Mouse (Mus musculus) embryo, embryonic 10 days (tissue): ENCODE data around the gene Kcnh5.
A peak's percentile ranks its signal among the peaks of the same experiment; 100 is the strongest.

Experiments used
- DNase-seq: peaks from one replicate; pipeline ENCODE4 v3.0.0-alpha.2; 2015; ENCODE audit warnings: low spot score

The Kcnh5 gene

GRCm38 (mm10) chr12:74952661-74953060 is 224.5 kb downstream of the Kcnh5 start:
- DNase-seq, result no peak

- DNase-seq, result no peak
Measured at GRCm38 (mm10) chr12:74951124-74952115, 225.7 kb downstream of the Kcnh5 start.

DNA sequence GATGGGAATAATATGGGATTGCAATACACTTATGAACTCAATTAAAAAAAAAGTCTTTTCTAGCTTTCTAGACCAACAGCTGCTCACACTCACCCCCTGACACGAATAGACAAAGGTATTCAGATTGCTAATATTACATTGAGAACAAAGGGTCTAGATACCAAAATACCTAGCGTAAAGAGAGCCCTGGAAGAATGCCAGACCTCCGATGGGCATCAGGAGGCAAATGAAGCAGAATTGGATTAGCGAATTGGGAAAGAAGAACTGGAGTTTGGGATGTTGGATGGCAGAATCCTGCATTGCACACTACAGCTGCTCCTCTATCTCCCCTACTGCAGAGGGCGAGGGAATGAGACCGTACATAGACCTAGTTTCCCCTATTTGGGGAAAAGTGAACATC is 275.8 kb downstream of the Kcnh5 start:
- no peak for DNase-seq

DNA sequence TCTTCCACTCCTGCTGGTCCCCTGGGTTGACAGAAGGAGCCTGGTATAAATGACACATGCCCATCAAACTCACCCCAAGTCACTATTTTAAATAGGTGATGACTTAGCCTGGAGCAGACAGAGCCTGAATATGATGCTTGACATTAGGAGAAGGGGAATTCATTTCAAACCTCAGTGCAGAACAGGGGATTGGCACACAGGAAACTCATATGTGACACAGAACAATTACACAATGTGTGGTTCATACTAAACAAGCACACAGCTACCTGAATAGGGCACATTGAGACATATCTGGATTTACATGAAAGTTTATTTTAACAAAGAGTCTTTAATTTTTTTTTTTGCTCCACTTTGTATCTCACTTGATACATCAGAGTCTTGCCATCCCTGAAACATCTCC is 276.4 kb downstream of the Kcnh5 start:
- DNase-seq, result no peak

GRCm38 (mm10) chr12:74899055-74899454 is 278.1 kb downstream of the Kcnh5 start:
- DNase-seq, result no peak

- DNase-seq, result no peak
Measured at GRCm38 (mm10) chr12:74898211-74898610, 278.9 kb downstream of the Kcnh5 start.

DNA sequence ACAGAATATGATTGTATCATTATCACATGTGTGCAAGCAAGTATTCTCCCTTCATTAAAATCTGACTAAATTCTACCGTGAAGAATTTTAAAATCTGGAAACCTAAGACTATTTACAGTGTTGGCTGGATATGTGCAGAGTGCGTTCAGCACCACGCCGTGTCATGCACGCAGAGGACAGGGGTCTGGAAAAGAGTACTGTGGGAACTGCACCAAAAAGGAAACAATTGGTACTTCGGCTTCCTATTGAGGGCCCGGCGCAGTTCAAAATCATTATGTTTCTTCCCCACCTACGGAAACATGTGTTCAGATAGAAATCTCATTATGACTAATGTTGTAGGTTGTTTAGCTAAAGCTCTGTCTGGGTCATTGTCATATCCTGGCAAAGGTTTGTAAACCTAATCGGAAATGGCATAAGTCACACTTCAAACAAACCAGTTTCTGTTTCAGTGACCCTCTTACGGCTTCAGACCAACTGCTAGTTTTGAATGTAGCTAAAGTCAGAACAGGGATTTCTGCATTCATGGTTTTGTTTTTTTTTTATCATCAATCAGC is 282.2 kb downstream of the Kcnh5 start:
- DNase-seq, result no peak

GRCm38 (mm10) chr12:74889419-74889818 is 287.7 kb downstream of the Kcnh5 start:
- DNase-seq, result no peak

DNA sequence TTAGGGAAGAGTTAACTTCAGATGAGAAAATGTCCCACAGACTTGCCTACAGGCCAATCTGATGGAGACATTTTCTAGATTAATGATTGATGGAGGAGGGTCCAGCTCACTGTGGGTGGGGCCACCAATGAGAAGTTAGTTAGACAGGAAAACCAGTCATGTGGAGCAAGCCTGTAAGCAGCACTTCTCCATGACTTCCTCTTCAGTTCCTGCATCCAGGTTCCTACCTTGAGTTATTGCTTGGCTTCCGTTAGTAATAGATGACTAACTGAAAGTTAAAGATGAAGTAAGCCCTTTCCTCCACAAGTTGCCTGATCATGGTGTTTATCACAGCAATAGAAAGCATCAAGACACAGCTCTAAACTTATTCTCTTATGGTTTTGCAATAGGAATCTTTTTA is 290.1 kb downstream of the Kcnh5 start:
- DNase-seq, result no peak

DNA sequence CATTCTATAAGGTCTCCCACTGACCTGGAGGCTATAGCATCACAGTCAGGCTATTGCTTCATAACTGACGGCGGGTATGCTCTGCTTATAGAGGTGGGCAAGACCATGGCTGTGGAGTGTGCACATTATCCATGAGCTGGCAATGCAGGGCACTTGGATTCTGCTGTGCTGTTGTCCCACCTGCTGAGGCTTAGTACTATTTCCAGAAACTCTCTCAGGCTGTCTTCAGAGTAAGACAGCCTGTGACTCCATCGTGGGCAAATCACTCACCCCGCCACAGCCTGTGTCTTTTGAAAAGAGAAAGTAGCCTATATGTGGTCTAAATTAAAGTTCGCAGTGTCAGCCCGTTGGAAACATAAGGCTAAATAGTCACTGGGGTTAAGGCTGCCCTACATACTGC is 295.8 kb downstream of the Kcnh5 start:
- no peak for DNase-seq

DNA sequence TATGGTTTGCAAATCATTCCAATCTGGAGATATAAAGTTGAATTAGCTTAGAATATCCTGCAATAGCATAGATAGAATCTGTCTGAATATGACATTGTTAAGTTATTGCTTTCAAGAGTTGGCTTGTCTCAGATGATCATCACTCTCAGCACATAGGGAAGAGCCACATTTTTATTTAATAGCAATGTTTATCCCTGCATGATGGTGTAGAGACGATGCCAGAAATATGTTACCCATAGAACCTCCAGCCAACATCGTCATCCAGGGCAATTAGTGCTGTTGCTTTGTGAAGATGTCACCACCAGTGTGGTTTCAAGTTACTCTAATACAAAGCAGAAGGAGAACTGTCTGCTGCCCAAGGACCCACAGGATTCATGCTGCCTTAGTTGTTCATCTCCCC is 321.5 kb downstream of the Kcnh5 start:
- DNase-seq, result no peak

GRCm38 (mm10) chr12:74854263-74854662 is 322.9 kb downstream of the Kcnh5 start:
- DNase-seq, result no peak

DNA sequence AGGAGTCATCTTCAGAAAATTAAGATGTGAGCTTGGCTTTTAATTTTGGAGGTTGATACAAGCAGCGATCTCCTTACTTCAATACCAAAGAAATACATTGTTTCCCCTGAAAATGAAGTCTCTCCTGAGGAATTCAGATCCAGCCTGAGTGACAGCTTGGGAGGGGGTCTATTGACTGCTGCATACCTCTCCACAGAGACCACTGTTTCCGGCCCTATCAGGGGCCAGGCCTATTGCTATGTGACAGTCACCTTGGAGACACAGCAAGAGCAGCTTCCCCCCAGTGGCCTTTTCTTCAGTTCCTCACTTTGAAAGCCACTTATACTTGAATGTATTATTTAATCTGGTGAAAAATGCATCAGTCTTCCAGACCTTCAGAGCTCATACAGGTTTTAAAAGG is 326.8 kb downstream of the Kcnh5 start:
- DNase-seq, result peak; percentile 51

DNA sequence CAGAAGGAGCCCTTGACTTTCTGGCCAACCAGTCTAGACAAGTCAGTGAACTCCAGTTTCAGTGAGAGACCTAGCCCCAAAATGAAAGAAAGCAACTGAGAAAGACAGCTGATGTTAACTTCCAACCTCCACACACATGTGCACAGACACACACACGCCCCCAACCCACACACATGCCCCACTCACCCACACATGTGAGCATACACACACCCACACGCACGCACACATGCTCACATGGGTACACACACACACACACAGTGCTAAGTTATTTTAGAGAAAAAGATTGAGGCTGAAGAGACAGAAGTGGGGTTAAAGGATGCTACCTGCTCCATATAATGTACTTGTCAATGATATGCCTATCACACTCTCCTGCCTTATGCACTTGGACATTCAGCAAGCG is 327.2 kb downstream of the Kcnh5 start:
- no peak for DNase-seq

DNA sequence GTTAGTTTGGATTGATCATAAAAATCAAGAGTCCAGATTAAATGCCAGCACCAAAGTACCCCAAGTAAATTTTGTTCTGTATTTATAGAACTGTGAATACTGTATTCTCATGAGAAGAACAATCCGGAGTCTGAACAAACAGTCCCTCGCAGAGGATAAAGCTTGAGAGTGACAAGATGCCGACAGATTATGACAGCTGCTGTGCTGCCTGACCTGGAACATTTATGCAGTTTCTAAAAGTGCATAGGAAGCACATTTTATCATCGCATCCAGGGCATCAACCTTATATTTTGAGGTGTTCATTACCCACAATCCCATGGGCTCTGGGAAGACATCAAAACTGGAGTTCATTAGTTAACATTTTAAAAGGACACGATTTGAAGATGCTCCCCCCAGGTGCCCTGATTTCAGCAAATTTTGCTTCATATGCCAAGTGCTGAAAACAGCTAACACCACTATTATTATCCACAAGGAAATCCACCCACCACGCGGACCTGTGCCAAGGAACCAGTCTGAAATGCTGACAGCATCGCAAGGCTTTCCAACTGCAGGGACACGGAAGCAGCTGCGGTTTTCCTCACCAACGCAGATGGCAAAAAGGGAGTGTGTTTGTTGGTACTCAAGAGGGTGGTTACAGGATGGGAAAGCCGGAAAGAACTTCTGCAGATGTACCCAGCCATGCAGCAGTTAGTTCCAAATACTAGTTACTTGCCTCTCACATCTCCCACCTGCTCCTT is 328.4 kb downstream of the Kcnh5 start:
- DNase-seq, result no peak
